Mouse (Mus musculus) cerebellum, adult (tissue): ENCODE measurements around the gene Cox5b.

Experiments used
- ATAC-seq: cut with Nextera tagmentation; 2 replicates; pipeline ENCODE4 v1.9.2; 2017; ENCODE audit warnings: mild to moderate bottlenecking, moderate library complexity, mixed read lengths; ENCODE audit not compliant: insufficient number of reproducible peaks, low FRiP score, low TSS enrichment

Cox5b gene

GRCm38 (mm10) chr1:36683810-36684467 is 7.3 kb upstream of the Cox5b start:
- ATAC-seq = peak; percentile 78; the same call in 1 of the 2 replicates

DNA sequence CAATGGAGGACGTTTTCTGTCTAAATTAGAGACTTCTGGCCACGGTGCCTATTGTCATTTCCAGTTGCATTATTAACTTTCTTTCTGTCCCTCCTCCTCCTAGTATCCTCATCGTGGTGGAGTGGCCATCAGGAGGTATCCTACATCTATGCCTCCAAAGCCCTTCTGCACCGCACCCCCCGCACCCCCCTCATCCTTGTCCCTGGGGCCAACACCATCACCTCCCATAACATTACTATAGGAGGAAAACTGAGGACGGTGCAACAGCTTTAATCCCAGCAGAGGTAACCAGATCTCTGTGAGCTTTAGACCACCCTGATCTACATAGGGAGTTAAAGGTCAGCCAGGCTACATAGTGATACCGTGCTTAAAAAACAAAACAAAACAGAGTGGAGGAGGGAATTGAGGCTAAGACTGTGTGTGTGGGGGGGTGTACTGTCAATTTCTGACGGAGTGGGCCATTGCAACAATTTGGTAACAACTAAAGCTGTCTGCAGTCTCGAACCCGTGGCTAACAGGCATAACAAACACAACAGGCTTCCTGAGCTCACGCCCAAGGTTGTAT is 496 bp upstream of the Cox5b start:
- no peak for ATAC-seq

DNA sequence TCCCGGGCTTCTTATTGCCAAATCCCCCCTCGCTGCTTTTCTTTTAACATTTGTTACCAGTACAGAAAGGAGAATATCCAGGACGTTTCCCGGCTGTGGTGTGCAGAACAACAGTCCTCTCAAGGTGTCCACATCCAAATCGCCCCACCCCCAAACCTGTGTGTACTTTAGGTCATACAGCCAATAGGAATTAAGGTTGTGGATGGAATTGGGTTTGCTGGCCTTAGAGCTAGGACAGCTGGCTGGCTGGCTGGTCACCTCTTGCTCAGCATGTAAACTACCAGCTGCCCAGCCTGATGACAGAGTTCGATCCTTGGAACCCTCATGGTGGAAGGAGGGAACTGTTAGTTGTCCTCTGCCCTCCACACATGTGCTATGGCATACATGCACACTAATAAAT is 3.6 kb downstream of the Cox5b start:
- ATAC-seq = no peak

DNA sequence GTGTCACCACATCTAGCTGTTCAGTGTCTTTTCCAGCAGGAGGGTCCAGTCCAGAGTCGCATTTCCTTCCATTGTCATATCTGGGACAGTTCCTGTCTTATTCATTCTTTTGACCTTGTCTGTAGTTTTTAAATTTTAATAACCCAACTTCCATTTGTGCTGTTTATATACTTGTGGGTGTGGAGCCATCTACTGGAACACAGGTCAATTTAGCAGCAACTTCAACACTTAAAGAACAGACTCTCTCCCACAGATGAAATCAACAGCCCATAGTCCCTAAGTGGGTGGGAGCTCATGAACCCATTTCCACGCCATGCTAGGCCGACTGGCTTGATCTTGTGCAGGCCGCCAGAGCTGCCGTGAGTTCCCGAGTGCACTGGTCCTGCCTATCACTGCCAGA is 5.2 kb downstream of the Cox5b start:
- no peak for ATAC-seq

GRCm38 (mm10) chr1:36697030-36697429 is 5.8 kb downstream of the Cox5b start:
- no peak for ATAC-seq

- no peak for ATAC-seq
Measured at GRCm38 (mm10) chr1:36707166-36707565, 15.9 kb downstream of the Cox5b start.

GRCm38 (mm10) chr1:36707797-36708196 is 16.5 kb downstream of the Cox5b start:
- no peak for ATAC-seq

GRCm38 (mm10) chr1:36708626-36709025 is 17.4 kb downstream of the Cox5b start:
- no peak for ATAC-seq

- peak; percentile 37 for ATAC-seq
Measured at GRCm38 (mm10) chr1:36709055-36709853, 18.0 kb downstream of the Cox5b start.

DNA sequence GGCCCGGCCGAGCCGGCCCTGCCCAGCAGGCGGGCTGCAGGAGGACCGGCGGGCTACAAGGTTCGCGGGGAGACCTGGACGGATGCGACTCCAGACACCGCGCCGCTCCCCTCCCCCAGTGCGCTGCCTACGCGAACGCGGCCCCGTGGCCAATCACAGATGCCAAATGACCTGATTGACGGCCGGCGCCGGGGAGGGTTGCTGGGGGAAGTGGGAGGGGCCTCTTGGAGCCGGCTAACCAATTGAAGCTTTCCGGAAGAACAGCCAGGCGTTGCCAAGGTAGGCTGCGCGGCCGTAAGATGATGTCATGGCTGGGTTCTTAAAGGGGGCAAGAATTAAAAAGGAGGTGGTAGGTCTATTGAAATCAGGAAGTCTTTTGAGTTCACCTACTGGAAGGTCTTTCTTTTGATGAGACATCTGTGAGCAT is 18.6 kb downstream of the Cox5b start, which contains the start of gene 4933424G06Rik:
4933424G06Rik (plus strand) TSS at position 296 of the 427 bp plus-strand sequence.
- ATAC-seq = peak; percentile 96

DNA sequence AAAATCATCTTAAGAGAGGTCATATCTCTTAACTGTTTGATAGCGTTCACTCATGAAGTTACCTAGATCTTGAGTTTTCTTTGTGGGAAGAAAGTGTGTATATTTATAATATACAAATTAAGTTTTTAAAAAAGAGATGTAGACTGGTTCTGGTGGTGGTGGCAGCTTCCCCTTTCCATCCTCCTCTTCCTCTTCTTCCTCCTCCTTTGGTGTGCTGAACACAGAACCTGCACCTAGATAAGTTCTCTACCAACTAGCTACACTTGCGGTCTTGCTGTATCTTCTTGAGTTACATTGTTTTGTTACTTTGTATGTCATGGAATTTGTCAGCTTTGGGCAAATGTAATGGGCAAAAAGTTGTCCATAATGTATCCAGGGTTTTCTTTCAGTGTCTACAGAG is 19.9 kb downstream of the Cox5b start:
- ATAC-seq = no peak

GRCm38 (mm10) chr1:36714311-36714710 is 23.1 kb downstream of the Cox5b start, which contains the start of gene Actr1b:
Gene Actr1b, minus strand, starts transcription at chr1:36714422.
- ATAC-seq = no peak

- no peak for ATAC-seq
Measured at GRCm38 (mm10) chr1:36718786-36719185, 27.5 kb downstream of the Cox5b start.

GRCm38 (mm10) chr1:36723146-36724056 is 32.2 kb downstream of the Cox5b start:
- no peak for ATAC-seq

DNA sequence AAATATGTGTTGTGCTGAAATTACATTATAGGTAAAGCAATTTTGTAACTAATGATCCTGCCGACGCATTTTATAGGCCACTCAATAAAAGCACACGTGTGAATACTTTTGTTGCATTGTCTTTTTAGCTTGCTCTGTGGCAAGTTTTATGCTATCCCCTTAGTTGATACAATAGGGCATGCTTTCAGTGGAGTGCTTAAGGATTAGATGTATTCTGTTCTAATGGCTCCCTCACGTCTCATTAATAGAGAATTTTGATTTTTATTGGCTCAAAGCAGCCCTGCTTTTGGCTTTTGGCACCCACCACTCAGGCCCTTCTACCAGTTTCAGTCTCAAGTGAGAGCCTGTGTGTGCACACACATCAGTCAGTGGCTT is 32.8 kb downstream of the Cox5b start:
- no peak for ATAC-seq

DNA sequence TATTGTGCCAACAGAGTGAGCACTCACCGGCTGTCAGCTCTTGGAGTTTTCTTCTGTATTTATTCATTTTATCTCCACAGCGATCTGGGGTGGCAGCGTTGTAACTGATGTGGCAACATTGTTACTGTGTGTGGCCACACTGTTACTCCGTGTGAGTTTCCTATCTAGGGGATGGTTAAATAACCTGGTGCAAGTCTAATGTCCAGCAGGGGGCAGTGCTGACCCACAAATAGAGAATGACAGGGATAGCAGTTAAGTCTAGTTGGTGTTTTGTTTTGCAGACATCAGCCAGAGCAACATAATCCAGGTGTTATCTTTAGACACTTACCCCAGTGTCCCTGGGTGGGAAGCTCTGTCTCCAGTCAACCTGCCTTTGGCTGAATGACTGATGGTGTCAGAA is 46.1 kb downstream of the Cox5b start:
- ATAC-seq = peak; percentile 64

GRCm38 (mm10) chr1:36739231-36739630 is 48.0 kb downstream of the Cox5b start:
- ATAC-seq = no peak

GRCm38 (mm10) chr1:36743046-36743445 is 51.8 kb downstream of the Cox5b start:
- no peak for ATAC-seq
